Mouse (Mus musculus): ENCODE results near the gene Cracr2a.
"Not testable (repeated sequence)": the region's sequence is repeated elsewhere in the genome, so short reads cannot be mapped to it uniquely, and the experiment has no call there.

The Cracr2a gene

DNA sequence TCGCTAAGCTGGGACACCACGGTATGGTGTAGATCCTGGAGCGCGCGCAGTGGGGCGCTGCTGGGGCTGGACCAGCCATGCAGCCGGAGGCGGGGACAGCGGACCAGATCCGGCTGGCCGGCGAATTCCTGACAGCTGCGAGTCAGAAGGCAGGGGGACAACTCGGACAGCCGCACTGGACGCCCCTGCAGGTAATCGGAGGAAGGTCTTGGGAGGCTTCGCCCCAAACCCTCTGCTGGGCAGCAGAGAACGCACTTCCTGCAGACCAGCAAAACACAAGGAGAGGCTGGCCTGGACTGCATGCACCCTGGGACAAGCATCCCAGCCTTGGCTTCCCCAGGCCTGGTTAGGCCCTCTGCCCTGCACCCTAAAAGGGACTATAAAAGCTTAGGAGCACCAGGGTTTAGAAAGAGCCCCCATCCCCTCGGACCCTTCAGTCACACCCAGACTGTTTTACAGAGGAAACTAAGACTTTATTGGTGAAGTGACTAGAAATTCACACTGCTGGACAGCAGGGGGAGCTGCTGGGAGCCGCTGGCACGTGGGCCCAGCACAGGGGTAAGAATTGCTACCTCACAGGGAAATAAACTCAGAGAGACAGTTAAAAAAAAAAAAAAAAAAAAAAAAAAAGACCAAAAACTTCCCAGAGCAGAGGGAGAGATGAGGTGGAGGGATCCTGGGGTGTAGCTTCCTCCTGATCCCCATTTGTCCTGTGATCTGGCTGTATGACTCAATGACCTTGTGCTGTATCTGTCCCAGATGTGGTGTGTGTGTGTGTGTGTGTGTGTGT lies at the start of gene Cracr2a:
Cracr2a (plus strand) TSS at position 108 of the 790 bp plus-strand sequence.
- peak; percentile 77 for DNase-seq

DNA sequence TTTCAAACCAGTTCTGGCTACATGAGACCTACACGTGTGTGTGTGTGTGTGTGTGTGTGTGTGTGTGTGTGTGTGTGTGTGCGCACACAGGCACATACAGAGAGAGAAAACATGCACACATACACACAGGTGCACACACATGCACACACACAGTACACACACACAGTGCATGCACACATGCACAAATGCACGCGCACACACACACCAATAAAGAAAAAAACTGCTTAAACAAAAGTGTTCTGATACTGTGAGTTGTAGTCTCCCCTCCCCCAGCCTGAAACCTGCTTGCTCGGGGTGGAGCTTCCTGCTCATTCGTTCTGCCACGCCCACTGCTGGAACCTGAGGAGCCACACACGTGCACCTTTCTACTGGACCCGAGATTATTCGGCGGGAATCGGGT lies 47.4 kb upstream of the Cracr2a start:
- DNase-seq: not testable (repeated sequence)

DNA sequence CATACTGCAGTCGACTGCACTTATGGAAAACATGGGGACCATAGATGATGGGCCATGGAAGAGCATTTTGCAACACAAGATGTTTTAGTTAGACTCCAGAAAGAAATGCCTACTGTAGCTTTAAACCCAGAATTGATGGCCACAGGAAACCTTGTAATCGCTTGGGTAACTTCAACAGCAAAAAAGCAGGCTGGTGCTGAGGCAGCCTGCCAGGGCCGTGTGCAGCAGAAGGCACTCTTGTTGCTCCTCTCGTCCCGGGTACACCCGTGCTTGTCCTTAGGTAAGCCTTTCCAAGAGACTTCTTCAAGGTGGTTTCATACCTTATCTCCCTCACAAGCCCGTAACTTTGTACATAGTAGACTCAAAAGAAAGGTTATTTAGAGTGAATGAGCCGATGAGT lies 40.0 kb upstream of the Cracr2a start:
- DNase-seq: no peak

DNA sequence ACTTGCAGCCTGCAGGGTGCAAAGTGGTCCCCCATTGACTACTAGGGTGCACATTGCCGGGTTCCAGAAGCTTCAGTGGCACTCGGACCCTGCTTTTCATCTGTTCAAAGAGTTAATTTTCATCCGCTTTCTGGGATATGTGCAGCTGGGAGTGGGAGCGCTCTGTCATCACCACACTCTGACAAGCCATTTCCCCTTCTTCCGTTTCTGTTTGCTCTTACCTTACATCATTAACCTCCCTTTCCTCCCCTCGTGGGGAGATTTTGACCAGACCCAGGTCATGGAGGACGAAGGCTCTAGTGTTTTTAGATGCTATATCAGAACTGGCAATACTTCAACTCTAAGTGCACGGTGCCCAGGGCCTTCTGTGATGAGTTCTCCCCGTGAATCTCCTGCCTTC lies 38.8 kb upstream of the Cracr2a start:
- DNase-seq: no peak

DNA sequence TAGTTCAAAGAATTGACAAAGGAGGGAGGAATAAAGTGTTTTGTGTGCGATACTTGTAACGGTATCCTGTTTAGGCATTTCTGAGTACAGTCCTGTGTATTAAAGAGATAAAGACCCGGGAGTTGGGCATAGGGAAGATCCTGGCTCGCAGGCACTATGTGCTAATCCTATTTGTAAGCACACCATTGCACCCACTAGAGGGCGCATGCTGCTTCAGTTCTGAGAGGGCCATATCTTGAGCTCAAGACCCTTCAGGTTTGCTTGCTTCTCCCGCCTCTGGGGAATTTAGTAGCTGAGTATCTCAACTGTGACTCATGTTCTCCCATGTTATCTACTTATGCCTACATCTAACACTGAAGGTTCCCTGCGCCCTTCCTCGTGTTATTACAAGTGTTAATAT lies 36.7 kb upstream of the Cracr2a start:
- peak; percentile 48 for DNase-seq

DNA sequence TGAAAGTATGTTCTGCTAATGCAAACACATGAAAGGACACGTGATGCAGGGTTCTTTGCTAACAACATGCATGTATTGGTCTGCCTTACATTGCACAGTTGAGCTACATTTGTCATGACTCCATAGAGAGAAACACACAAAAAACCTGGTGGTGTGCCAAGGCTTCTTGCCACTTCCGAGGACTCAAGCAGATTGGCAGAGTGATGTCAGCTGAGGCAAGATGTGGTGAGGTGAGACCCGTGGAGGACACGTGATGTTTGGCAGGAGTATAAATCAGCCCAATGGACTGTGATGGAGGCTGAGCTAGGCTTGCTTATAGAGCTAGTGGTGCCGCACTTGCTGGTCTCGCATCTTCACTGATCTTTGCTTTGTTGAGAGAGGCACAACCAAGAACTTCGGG lies 32.5 kb upstream of the Cracr2a start:
- no peak for DNase-seq

DNA sequence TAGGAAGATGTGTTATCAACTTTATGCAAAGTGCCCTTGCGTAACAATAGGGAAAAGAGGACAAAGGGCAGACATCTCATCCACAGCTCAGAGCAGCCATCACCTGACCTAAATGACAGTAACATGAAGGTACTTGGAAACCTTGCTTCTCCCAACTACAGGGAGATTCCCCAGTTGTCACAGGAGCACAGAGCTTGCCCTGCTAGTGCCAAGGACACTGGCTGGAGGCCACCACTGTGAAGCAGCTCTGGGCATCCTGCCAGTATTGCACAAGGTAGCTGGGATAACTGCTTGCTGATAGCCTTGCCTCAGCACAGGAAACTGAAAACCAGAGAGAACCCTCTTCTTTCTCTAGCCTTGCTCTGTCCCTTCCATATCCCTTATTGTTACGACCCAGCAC lies 31.7 kb upstream of the Cracr2a start:
- peak; percentile 25 for DNase-seq

DNA sequence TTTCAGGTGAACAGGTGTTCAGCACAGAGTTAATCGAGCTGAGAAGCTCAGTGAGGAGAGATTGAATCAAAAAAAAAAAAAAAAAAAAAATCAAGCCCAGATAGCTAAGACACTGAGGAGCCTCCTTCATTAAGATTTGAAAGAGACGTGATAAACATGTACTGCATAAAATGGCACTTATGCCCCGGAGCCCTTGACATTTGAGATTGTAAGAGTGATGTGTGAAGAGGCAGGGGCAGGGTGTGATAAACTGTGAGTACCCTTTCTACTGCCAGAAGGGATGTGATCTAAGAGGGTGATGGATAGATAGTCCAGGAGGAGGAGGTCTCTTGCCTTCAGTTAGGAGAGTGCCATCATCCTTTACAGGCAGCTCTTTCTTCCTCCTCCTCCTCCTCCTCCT lies 30.9 kb upstream of the Cracr2a start:
- no peak for DNase-seq

DNA sequence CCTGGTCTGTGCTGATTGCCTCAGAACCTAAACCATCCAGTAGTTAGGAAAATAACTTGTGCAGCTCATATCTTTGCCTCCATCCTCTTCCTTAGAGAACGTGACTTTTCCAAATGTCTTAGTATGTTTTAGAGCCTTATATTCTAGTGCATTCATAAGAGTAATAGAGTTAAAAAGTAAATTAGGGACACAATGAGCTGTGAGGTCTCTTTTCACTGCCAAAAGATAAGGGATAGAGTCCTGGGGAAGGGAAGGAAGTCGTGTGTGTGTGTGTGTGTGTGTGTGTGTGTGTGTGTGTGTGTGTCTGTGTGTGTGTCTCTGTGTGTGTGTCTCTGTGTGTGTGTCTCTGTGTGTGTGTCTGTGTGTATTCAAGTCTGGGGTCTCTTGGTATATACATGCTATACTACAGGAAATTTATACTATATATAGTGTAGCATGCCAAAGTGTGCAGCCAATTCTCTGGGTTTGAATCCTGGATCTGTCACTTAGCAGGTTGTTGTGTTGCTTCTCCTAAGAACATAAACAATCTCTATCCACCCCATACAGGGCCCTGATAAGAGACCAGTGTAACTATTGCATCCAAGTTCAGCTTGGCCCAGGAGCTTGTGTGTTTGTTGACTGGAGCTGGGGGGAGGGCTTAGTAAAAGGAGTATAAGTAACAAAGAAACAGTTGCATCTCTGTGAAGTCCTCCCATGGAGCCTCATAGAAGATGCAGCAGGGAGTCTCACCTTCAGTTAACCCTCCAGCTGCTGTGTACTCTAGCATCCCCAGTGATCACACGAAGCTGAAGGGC lies 29.5 kb upstream of the Cracr2a start:
- no peak for DNase-seq

DNA sequence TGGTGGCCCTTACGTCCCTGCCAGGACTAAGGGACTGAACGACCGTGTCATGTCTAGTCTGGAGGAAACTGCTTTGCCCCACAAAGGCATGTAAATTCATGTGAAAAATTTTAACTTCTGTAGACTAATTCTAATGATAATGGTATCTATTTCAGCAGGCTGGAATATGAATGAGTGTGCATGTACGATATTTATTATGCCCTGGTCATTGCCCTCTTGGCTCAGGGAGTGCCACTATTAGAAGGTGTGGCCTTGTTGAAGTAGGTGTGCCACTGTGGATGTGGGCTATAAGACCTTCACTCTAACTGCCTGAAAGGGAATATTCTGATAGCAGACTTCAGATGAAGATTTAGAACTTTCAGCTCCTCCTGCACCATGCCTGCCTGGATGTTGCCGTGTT lies 28.8 kb upstream of the Cracr2a start:
- DNase-seq: no peak

DNA sequence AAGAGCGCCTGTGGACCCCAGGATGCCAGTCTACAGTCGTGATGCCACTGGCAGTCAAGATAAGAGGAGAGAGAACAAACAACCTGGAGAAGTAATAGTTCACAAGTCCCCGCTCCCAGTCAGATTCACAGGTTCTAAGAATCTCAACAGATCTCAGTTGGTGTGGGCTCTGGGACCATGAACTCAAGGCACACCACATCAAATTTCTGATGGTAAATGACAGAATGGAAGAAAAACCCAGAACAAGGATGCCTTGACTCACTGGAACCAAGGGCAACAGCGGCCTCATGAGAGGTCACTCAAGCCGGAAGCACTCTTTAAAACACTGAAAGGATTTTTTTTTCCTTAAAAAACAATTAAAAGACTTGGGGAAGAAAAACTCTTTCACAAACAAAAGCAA lies 27.4 kb upstream of the Cracr2a start:
- DNase-seq: no peak

DNA sequence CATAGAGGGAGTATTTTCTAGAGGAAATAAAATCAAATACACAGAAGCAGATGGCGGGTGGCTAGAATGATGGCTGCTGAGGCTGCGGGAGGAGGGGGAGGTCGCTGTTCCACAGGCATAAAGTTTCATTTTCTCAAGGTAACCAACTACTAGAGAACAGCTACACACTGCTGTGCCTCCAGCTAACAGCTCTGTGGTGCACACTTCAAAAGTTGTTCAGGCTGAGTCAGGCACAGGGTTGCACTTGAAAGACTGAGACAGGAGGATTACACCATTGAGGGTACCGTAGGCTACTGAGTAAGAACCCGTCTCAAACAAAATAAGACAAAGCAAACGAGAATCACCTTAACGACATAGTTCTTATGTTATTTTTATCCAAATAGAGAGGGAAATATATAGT lies 24.1 kb upstream of the Cracr2a start:
- no peak for DNase-seq

DNA sequence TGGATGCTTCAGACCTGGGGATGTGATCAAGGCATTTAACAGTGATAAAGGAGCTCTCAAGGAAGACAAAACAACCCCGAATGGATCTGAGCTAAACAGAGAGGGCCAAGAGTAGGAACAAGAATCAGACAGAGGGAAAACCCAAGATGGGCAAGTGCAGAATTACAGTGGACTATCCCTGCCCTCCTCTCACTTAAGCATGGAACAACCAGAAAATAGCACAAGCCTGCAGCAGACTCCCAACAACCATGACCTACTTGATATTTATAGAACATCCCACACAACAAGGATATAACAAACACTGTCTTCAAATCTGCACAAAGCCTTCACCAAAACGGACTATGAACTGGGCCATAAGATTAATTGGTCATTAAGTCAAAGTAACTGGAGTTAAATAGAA lies 23.0 kb upstream of the Cracr2a start:
- no peak for DNase-seq

DNA sequence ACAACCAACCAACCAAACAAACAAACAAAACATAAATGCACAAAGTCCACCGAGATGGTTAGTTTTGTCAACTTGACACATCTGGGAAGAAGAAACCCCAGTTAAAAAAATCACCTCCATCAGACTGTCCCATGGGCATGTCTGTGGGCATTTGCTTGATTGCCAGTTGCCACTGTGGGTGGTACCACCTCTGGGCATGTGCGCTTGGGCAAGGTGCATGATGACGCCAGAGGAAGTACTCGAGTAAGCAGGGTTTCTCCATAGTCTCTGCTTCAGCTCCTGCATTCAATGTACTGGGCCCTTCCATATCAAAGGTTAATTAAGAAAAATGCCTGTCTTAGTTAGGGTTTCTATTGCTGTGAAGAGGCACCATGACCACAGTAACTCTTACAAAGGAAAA lies 21.9 kb upstream of the Cracr2a start:
- DNase-seq: no peak

DNA sequence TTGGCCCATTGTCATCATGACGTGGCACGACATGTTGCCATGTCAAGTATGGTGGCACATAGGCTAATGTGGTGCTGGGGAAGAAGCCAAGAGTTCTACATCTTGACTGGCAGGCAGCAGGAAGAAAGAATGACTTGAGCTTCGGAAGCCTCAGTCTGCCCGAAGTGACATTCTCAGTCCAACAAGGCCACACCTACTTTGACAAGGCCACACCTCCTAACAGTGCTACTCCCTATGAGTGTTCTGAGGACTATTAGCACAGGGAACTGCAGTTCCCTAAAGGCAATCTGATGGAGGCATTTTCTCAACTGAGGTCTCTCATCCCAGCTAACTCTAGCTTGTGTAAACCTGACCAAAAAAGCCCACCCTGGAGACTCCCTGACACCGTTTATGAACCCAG lies 21.5 kb upstream of the Cracr2a start:
- DNase-seq: no peak

DNA sequence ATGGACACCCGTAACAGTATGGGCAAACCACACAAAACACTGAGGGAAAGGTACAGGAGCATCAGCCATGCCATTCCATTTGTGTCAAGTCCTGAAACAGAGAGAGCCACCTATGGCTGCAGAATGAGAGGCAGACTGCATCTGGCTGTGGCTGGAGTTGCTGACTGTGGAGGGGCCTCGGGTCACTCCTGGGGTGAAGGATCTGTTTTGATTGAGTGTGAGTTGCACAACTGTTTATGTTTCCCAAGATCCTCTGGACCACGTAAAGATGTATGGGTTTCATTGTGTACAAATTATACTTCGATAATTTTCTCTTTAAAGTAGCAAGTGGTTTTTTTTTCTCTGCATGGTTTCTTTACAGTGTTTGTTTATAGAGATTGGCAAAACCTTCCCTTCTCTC lies 20.6 kb upstream of the Cracr2a start:
- no peak for DNase-seq

DNA sequence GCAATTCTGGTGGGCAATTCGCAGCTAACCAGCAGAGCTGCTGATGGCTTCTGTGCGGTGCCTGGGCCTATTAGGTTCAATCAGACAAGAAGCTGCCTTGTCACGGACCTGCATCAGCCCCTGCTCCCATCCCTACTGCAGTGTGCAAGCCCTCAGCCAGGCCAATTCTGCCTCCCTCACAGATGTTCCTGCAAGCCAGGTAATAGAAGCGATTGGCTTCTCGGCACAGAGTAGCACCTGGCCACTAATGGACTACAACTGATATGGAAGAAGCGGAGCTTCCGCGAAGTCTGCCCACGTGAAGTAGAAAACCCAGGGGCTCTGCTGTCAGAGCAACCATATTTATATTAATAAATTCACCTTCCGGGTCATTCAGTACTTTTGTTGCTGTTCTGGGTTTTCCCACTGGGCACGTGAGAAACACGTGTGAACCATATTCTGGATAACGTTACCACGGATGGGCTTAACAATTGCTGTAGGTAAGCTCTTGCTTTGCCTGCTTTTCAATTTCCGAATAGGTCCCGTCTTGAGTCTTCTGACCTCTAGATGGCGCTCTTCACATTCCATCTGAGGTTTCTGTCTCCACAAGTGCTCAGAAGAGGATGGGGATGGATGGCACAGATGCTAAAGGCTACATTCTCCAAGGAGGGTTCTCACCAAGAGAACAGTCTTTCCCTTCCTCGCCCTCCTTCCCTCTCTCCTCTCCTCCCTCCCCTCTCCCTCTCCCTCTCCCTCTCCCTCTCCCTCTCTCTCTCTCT lies 19.3 kb upstream of the Cracr2a start:
- peak; percentile 73 for DNase-seq

DNA sequence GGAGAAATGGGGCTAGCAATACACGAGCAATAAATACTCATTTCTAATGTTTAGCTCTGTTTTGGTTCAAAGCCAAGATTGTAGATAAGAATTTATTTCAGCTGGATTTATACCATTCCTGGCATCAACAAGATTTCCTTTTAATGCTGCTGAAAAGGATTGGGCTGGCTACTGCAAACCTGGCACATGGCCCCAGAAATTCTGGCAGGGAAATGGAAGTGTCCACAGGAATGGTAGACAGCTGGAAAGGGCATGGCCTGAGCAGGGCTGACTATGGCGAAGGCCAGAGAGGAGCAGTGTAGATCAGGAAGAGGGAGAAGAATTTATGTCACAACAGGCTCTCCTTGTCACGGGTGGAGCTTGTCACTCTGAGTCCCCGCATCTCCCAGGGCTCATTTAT lies 14.5 kb upstream of the Cracr2a start:
- DNase-seq: no peak

DNA sequence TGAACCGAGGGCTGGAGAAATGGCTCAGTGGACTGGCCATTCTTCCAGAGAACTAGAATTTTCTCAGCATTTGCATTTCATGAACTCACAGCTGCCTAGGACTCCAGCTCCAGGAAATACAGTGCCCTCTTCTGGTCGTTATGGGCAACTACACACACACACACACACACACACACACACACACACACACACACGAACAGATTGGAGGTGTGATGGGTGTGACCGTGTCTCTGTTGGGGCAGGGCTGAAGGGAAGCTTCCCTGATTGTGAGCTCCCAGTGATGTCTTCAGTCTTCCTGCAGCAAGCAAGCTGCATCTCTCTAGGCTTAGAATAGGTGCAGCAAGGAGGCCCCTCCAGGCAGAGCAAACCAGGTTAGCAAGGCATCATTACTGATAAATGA lies 8.2 kb upstream of the Cracr2a start:
- DNase-seq: no peak

DNA sequence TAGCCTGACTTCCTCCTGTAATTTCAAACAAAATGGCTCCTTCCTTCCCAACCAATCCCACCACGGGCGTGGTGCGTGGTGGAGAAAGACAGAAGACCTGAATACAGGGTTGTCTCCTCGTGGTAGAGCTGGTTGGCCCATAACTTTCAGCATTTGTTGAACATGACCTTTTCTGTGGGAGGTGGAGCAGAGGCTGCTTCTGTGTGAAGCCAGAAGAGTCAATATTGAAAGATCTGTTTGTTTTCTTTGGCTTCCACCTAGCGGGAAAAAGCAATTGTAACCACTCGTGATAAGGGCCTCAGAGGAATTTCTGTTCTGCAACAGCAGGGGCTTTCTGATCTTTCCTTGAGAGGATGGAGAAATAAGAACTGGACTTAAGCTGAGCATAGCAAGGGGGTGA lies 5.6 kb upstream of the Cracr2a start:
- DNase-seq: no peak

DNA sequence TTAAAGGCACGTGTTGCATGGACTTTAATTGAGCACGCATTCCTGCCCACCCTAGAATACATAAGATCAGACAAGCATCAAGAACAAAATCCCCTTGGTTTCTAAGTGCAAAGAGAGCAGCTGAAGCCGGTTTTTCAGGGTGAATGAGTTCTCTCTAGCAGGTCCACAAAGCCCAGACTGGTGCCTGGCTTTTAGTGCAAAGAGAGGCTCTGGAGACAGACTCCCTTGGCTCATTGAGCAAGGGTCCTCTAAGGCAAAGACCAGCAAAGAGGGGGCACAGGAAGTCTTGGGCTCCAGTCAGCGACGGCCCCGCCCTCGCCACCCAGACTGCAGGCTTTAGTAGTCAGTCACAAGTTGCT lies 287 bp upstream of the Cracr2a start:
- no peak for DNase-seq

DNA sequence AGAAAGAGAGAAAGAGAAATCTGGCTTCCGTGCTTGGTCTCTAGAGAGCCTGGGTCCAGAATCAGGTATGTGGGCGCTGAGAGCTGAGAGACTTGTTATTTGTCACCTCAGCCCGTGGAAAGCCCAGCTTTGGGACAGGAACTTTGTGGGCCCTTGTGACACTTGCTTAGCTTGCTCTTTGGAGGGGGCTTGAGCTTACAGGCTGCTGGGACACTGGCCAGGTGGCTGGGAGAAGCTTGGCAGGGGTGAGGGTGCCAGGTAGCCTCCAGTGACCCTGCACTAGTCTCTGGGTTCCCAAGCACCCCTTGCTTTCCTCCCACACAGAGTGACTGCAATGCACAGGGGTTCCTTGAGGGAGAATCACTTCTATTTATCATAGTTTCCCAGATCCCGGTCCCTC lies 2.4 kb downstream of the Cracr2a start:
- no peak for DNase-seq

DNA sequence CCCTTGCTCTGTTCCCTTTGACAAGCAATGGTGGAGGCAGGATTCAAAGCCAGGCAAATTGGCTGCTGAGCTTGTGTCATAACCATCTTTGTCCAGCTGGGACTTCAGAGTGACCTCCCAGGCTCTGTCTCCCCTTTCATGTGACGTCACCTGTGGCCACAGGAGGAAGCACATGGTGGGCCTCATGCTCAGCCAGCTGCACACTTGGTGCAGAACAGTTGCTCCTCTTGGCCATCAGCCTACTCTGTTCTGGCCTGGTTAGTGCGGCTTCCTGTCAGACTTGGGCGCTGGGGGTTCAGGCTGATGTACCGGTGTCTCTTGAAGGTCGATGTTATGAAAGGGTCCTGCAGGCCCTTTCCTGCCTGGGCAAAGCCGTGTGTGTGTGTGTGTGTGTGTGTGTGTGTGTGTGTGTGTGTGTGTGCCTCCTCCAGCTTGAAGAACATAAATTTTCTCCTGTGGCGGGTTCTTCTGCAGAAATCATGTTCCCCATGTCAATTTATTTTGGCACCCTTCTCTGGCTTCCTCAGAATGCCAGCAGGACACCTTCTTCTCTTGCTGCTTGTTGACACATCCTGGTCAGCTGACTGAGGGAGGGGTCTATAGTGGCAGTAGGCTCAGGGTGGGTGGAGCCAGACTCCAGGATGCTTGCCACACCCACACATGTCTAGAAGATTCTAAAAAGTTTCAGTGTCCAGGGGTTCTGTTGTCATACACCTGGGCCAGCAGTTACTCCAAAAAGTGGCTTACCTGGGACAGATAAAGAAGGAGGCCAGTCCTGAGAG lies 5.0 kb downstream of the Cracr2a start:
- no peak for DNase-seq
